Mouse (Mus musculus) brain, adult 10 weeks (tissue): Measurements from ENCODE around the gene Myh2. TPM values are rescaled to one million over a fixed set of nuclear protein-coding genes. Genes with fewer than 3 reads are reported as not detected.

Experiments used
- polyA plus RNA-seq: library from polyadenylated mRNA; stranded (reverse); fragments of 350-450 nt; fragmentation: Illumina TruSeq; extraction: RNeasy Lipid Tissue Mini Kit (QIAGEN cat#74804); gene quantifications from one replicate; pipeline ENCODE4 v1.2.3, GENCODE M21; 2015; ENCODE audit warnings: low read depth, low replicate concordance

The Myh2 gene
- polyA plus RNA-seq: 0.10 TPM

GRCm38 (mm10) chr11:67170727-67171126 lies at the start of gene Myh2:
Myh2 (plus strand) TSS chr11:67171027.

DNA sequence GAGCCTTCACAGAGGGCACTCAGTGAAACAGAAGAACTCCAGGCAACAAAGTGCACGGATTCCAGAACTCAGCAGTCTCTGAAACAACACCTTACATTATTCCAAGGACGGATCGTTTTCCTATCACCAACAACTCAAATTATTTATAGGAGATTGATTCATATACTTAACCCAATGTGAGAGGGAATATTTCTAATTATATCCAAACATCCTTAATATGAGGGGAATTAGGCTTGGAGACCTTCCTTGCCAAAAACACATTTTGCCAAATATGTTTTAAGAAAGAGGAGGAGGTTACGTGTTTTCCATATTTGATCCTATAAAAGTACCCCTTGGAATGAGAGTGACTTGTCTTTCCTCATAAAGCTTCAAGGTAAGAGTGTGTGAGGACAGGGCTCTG lies 28.9 kb downstream of the Myh2 start, which contains the start of gene Myh1:
TSS of gene Myh1 (plus strand) at position 301 of the 400 bp plus-strand sequence.

GRCm38 (mm10) chr11:67237481-67238079 lies 66.8 kb downstream of the Myh2 start, which contains the start of gene Myh4:
Myh4 (plus strand) TSS chr11:67238029.

Other genes with a start within 250 kb of the Myh2 start
- not detected for gene Tmem238l, start 214.4 kb upstream of the Myh2 start, polyA plus RNA-seq
- 0.67 TPM for gene Tmem220, start 145.9 kb upstream of the Myh2 start, polyA plus RNA-seq
- 33.5 TPM for gene Adprm, start 118.4 kb upstream of the Myh2 start, polyA plus RNA-seq
- gene Sco1, start 118.4 kb upstream of the Myh2 start, polyA plus RNA-seq: 9.9 TPM
- 0.68 TPM for gene Myh3, start 92.7 kb upstream of the Myh2 start, polyA plus RNA-seq
- 0.42 TPM for gene Myh1, start 29.0 kb downstream of the Myh2 start, polyA plus RNA-seq
- gene Myh4, start 67.0 kb downstream of the Myh2 start, polyA plus RNA-seq: 0.07 TPM
- 0.10 TPM for gene Myh8, start 106.1 kb downstream of the Myh2 start, polyA plus RNA-seq
- not detected for gene Myh13, start 150.6 kb downstream of the Myh2 start, polyA plus RNA-seq